Mouse (Mus musculus) heart, embryonic 14.5 days (tissue): ENCODE measurements around the gene Mgst3. TPM values are rescaled to one million over a fixed set of nuclear protein-coding genes. Genes with fewer than 3 reads are reported as not detected.

ENCODE experiments used
- ATAC-seq: fragments of 200-750 bp; cut with Nextera tagmentation; 2 replicates; pipeline ENCODE4 v1.8.0; 2017; ENCODE audit warnings: low read depth, moderate TSS enrichment; ENCODE audit not compliant: insufficient number of reproducible peaks, insufficient read depth, low FRiP score
- H3K27ac ChIP-seq, 2 experiments: fragments of 200-500 bp in 1 of 2; fragments of 300-500 bp in 1 of 2; sonication (generic) in 1 of 2; replicated peaks in 1 of 2; 2 replicates each; pipeline ENCODE4 v1.5.1; 2012 to 2014; ENCODE audit warnings: low read depth in 2 of 2, low read length in 2 of 2, control low read depth in 1 of 2, mild to moderate bottlenecking in 1 of 2, mixed read lengths in 1 of 2; ENCODE audit not compliant: control insufficient read depth in 1 of 2, insufficient read depth in 1 of 2
- H3K27me3 ChIP-seq: fragments of 300-500 bp; sonication (generic); 2 replicates; pipeline ENCODE4 v1.6.1; 2014; ENCODE audit warnings: mild to moderate bottlenecking, low read length, control low read depth; ENCODE audit not compliant: control insufficient read depth, insufficient read depth
- H3K36me3 ChIP-seq: fragments of 300-500 bp; sonication (generic); 2 replicates; pipeline ENCODE4 v1.6.1; 2014; ENCODE audit warnings: mild to moderate bottlenecking, control low read depth, low read length, mixed read lengths; ENCODE audit not compliant: control insufficient read depth, insufficient read depth
- H3K4me1 ChIP-seq, 2 experiments: fragments of 200-500 bp in 1 of 2; fragments of 300-500 bp in 1 of 2; sonication (generic) in 1 of 2; 2 replicates each; pipeline ENCODE4 v1.6.1; 2012 to 2014; ENCODE audit warnings: low read length in 2 of 2, control low read depth in 1 of 2, mixed read lengths in 1 of 2; ENCODE audit not compliant: control insufficient read depth in 2 of 2, insufficient read depth in 2 of 2
- H3K4me2 ChIP-seq: fragments of 300-500 bp; sonication (generic); 2 replicates; pipeline ENCODE4 v1.6.1; 2014; ENCODE audit warnings: mild to moderate bottlenecking, low read length
- H3K4me3 ChIP-seq, 2 experiments: fragments of 200-500 bp in 1 of 2; fragments of 300-500 bp in 1 of 2; sonication (generic) in 1 of 2; 2 replicates each; pipeline ENCODE4 v1.5.1; 2012 to 2014; ENCODE audit warnings: low read length in 2 of 2, mild to moderate bottlenecking in 2 of 2, control low read depth in 1 of 2, low read depth in 1 of 2, moderate library complexity in 1 of 2; ENCODE audit not compliant: control insufficient read depth in 1 of 2, insufficient read depth in 1 of 2
- H3K9ac ChIP-seq: fragments of 300-500 bp; sonication (generic); 2 replicates; pipeline ENCODE4 v1.6.1; 2014; ENCODE audit warnings: mild to moderate bottlenecking, low read length
- H3K9me3 ChIP-seq: fragments of 300-500 bp; sonication (generic); 2 replicates; pipeline ENCODE4 v1.6.1; 2016; ENCODE audit warnings: low read length, control low read depth; ENCODE audit not compliant: control insufficient read depth
- WGBS: fragments of 180-500 bp; shearing (Covaris S2); extraction: QIAGEN DNeasy Blood & Tissue Kit; methylation state at CpG from one replicate; pipeline ENCODE4 v1.1.7; 2014; 5-methylcytosine and 5-hydroxymethylcytosine counted together
- microRNA-seq: library from miRNA; unstranded; fragments of <30 nt; microRNA quantifications from one replicate; pipeline ENCODE4, GENCODE M21; 2016
- polyA plus RNA-seq: library from polyadenylated mRNA; unstranded; fragments of >200 nt; fragmentation: Nextera tagmentation; extraction: Ambion mirVana; gene quantifications from 2 replicates; pipeline ENCODE4 v1.2.1, GENCODE M21; 2014

The Mgst3 gene
- polyA plus RNA-seq, 1 experiment from 2014 or later: 219 TPM

- H3K4me1 ChIP-seq: no peaks in the 10 kb centered on the region
- peaks cover 78% of the 10 kb centered on the region for H3K36me3 ChIP-seq
- no peaks in the 10 kb centered on the region for H3K27me3 ChIP-seq
- no peak overlapping the region for H3K4me3 ChIP-seq
- H3K9ac ChIP-seq: no peak overlapping the region
- no peaks in the 10 kb centered on the region for H3K9me3 ChIP-seq
- 88% methylated on average over 6 of the region's 6 CpGs for WGBS
- no peak overlapping the region for H3K4me2 ChIP-seq
- H3K27ac ChIP-seq: no peak overlapping the region
- no peak for ATAC-seq
Observed at GRCm38 (mm10) chr1:167328776-167329175, 64.9 kb downstream of the Mgst3 start.

Small RNA genes lying within 50 kb of the gene (microRNA-seq; reads per million reads assigned to microRNA genes)
- not detected for gene Gm25911

Other genes with a start within 250 kb of the Mgst3 start
- 39.2 TPM in 2 replicates for gene Uck2, start 108.5 kb downstream of the Mgst3 start, polyA plus RNA-seq
- 85.6 and 90.1 TPM in 2 replicates for gene Tmco1, start 85.5 kb downstream of the Mgst3 start, polyA plus RNA-seq
- 26.5 and 28.1 TPM in 2 replicates for gene Aldh9a1, start 43.9 kb downstream of the Mgst3 start, polyA plus RNA-seq
- gene Lrrc52, start 72.9 kb upstream of the Mgst3 start, polyA plus RNA-seq: 0.30 and 0.47 TPM in 2 replicates
- gene Rxrg, start 204.5 kb upstream of the Mgst3 start, polyA plus RNA-seq: 1.2 and 1.4 TPM in 2 replicates